Mouse (Mus musculus) lung, postnatal 0 days (tissue): ENCODE results near the gene 9430038I01Rik.

Experiments
- CTCF ChIP-seq: IDR thresholded peaks from 2 replicates; pipeline ENCODE4 v1.5.1; 2016; ENCODE audit warnings: antibody characterized with exemption, mild to moderate bottlenecking
- EP300 ChIP-seq: IDR thresholded peaks from 2 replicates; pipeline ENCODE4 v1.6.1; 2016; ENCODE audit warnings: antibody characterized with exemption, mild to moderate bottlenecking, control low read depth

GRCm38 (mm10) chr7:137421236-137421635, 10.7 kb upstream of the 9430038I01Rik start:
- TF ChIP-seq CTCF: no peak
- TF ChIP-seq EP300: no peak
